Mouse (Mus musculus) spleen, adult 2 months (tissue): Measurements from ENCODE around the gene Rrp1b. TPM values are rescaled to one million over a fixed set of nuclear protein-coding genes. Genes with fewer than 3 reads are reported as not detected.

ENCODE experiments used
- DNase-seq, 2 experiments: peaks; one replicate each; pipeline versions ENCODE4 v3.0.0 to v3.0.0-alpha.2; 2012 to 2021; ENCODE audit warnings: low spot score in 2 of 2, low read depth in 1 of 2
- H3K27ac ChIP-seq: fragments of 200-500 bp; 2 replicates; pipeline ENCODE4 v1.5.1; 2012; ENCODE audit warnings: low read length, inconsistent platforms; ENCODE audit not compliant: insufficient read depth
- H3K27me3 ChIP-seq: fragments of 200-500 bp; 2 replicates; pipeline ENCODE4 v1.6.1; 2012; ENCODE audit warnings: mild to moderate bottlenecking, moderate library complexity, low read length, inconsistent platforms; ENCODE audit not compliant: control insufficient read depth, insufficient read depth
- H3K36me3 ChIP-seq: fragments of 200-500 bp; 2 replicates; pipeline ENCODE4 v1.6.1; 2012; ENCODE audit warnings: mild to moderate bottlenecking, low read length, inconsistent platforms; ENCODE audit not compliant: control insufficient read depth, insufficient read depth
- H3K4me1 ChIP-seq: fragments of 200-500 bp; 2 replicates; pipeline ENCODE4 v1.6.1; 2011; ENCODE audit warnings: inconsistent platforms; ENCODE audit not compliant: control insufficient read depth, insufficient read depth, insufficient read length
- H3K4me3 ChIP-seq: fragments of 200-500 bp; 2 replicates; pipeline ENCODE4 v1.5.1; 2011; ENCODE audit warnings: mild to moderate bottlenecking, inconsistent platforms; ENCODE audit not compliant: insufficient read depth, insufficient read length; ENCODE audit errors: extremely low read depth
- CTCF ChIP-seq: fragments of 200-500 bp; IDR thresholded peaks from 2 replicates; pipeline ENCODE4 v1.5.1; 2011; ENCODE audit warnings: mild to moderate bottlenecking, inconsistent platforms; ENCODE audit not compliant: insufficient read depth, insufficient read length, insufficient replicate concordance; ENCODE audit errors: extremely low read depth
- POLR2A ChIP-seq: fragments of 200-500 bp; IDR thresholded peaks from 2 replicates; pipeline ENCODE4 v1.6.1; 2011; ENCODE audit warnings: low read depth, low read length, inconsistent platforms
- WGBS: fragments of 180-500 bp; shearing (Covaris S2); methylation state at CpG from one replicate; pipeline ENCODE4 v1.1.7; 2018; 5-methylcytosine and 5-hydroxymethylcytosine counted together
- polyA plus RNA-seq: library from polyadenylated mRNA; depleted of rRNA; stranded (reverse); fragments of >200 nt; gene quantifications from 2 replicates; pipeline ENCODE4 v1.2.3, GENCODE M21; 2012

Gene Rrp1b
- polyA plus RNA-seq, 1 experiment = 9.4 TPM

GRCm38 (mm10) chr17:32018127-32018894, 17.6 kb upstream of the Rrp1b start:
- H3K4me3 ChIP-seq = no peak overlapping the region

DNA sequence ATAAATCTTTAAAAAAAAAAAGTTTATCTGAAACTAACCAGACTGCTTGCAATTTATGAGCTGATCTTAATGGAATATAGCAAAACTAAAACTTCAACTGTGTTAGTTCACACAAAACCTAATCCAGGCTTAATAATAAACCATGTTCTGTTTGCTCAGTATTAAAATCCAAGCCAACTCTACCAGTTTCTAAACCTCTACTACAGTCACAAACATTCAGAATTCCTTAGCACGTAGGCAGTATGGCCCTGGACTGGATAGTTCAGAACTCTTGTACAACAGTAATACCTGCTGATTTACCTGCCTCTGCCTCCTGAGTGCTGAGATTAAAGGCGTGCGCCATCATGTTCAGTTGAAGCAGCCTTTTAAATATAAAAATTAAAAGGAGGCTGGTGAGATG, 13.9 kb upstream of the Rrp1b start:
- Histone ChIP-seq H3K36me3 (no peaks in the 10 kb centered on the region), H3K27me3 (no peaks in the 10 kb centered on the region), H3K27ac (no peak overlapping the region), H3K4me1 (no peaks in the 10 kb centered on the region), H3K4me3 (no peak overlapping the region)
- no peak for DNase-seq
- WGBS = 94% methylated on average over 3 of the region's 3 CpGs
- TF ChIP-seq CTCF = no peak

More at GRCm38 (mm10) chr17:32018127-32018894, 17.6 kb upstream of the Rrp1b start:
- Histone ChIP-seq H3K27me3 (no peaks in the 10 kb centered on the region), H3K27ac (no peak overlapping the region), H3K4me1 (no peaks in the 10 kb centered on the region), H3K36me3 (no peaks in the 10 kb centered on the region)
- no peak for TF ChIP-seq CTCF
- no peak for TF ChIP-seq POLR2A
- WGBS = 85% methylated on average over 5 of the region's 5 CpGs
- DNase-seq = no peak

- WGBS = 84% methylated on average over 6 of the region's 6 CpGs
- Histone ChIP-seq H3K27ac (no peak overlapping the region), H3K36me3 (no peaks in the 10 kb centered on the region)
These were observed 13.3 kb upstream of the Rrp1b start for GRCm38 (mm10) chr17:32022551-32022950.

DNA sequence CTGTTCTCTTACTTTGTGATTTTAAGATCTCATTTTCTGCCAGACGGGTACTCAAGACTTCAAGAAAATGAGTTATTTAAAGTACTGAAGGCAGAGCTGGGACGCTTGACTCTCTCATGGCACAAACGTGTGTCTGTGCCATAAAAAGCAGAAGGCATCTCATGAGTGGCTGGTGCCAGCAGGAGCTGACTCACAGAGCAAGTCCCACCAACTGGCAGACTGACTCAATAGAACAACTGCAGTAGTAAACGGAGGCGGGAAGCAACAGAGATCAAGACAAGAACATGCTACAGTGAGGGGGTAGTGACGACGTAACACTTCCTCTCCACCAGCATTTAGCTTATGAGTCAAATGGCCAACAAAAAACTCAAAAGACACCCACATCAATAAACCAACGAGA, 12.8 kb upstream of the Rrp1b start:
- Histone ChIP-seq H3K27me3 (no peaks in the 10 kb centered on the region), H3K4me1 (no peaks in the 10 kb centered on the region), H3K27ac (no peak overlapping the region), H3K4me3 (no peak overlapping the region), H3K36me3 (no peaks in the 10 kb centered on the region)
- WGBS = 31% methylated on average over 8 of the region's 8 CpGs
- DNase-seq = no peak
- TF ChIP-seq POLR2A (no peak), CTCF (no peak)

More at GRCm38 (mm10) chr17:32022551-32022950, 13.3 kb upstream of the Rrp1b start:
- TF ChIP-seq POLR2A (no peak), CTCF (no peak)
- Histone ChIP-seq H3K4me1 (no peaks in the 10 kb centered on the region), H3K4me3 (no peak overlapping the region), H3K27me3 (no peaks in the 10 kb centered on the region)
- DNase-seq = no peak

DNA sequence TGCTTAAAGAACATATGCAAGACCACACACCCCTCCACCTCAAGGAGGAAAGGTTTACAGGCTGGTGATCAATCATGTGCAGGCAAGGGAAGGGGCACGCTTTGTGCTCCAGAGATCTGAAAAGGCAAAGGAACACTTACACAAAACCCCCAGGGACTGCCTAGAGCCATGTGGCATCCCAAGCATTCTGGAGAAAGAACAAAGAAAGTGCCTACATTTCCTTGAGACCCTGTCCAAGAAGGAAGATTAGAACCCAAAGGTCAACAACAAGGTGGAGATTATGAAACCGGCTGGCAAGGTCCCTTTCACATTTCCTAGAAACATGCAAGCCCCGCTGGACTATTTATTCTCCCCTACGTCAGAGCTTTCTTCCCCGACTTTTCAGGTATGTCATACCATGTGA, 11.2 kb upstream of the Rrp1b start:
- Histone ChIP-seq H3K36me3 (no peaks in the 10 kb centered on the region), H3K4me1 (no peaks in the 10 kb centered on the region)
- no peak for DNase-seq

DNA sequence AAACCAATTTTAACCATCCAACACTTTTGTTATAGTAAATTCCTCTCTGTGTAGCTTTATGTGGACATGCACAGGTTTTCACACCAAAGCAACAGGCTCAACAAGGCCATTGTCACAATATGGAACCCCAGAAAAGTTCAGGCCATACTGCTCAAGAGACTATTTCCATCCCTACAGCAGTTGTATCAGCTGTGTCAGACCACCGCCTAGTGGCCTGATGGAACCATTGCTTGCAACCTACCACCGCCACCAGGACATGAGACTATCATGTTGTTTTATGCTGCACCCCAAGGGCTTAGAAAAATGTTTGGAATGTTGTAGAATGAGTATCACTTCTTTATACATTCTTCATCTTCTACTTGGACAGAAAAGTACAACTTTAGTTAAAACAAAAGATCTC, 10.5 kb upstream of the Rrp1b start:
- TF ChIP-seq CTCF = peak; percentile 70; the same call in 1 of the 2 replicates
- no peak for TF ChIP-seq POLR2A
- peak; percentile 28 to 61 for DNase-seq
- no peaks in the 10 kb centered on the region for H3K4me1 ChIP-seq
- no peaks in the 10 kb centered on the region for H3K36me3 ChIP-seq
- 23% methylated on average over 2 of the region's 2 CpGs for WGBS
- no peak overlapping the region for H3K4me3 ChIP-seq
- no peak overlapping the region for H3K27ac ChIP-seq
- no peaks in the 10 kb centered on the region for H3K27me3 ChIP-seq

More for the DNA sequence above, 11.2 kb upstream of the Rrp1b start:
- 78% methylated on average over 5 of the region's 5 CpGs for WGBS
- no peak overlapping the region for H3K27ac ChIP-seq
- H3K4me3 ChIP-seq = no peak overlapping the region
- no peak for TF ChIP-seq CTCF
- TF ChIP-seq POLR2A = no peak
- H3K27me3 ChIP-seq = no peaks in the 10 kb centered on the region

GRCm38 (mm10) chr17:32027666-32028065, 8.2 kb upstream of the Rrp1b start:
- 29% methylated on average over 3 of the region's 3 CpGs for WGBS
- Histone ChIP-seq H3K27me3 (no peaks in the 10 kb centered on the region), H3K4me1 (no peaks in the 10 kb centered on the region), H3K4me3 (no peak overlapping the region), H3K36me3 (no peaks in the 10 kb centered on the region), H3K27ac (no peak overlapping the region)
- TF ChIP-seq CTCF (no peak), POLR2A (no peak)
- DNase-seq = no peak
